Mouse (Mus musculus) brown adipose tissue, adult 24 weeks (tissue): ENCODE data around the gene Fam171a2. TPM values are rescaled to one million over a fixed set of nuclear protein-coding genes. Genes with fewer than 3 reads are reported as not detected.
A peak's percentile ranks its signal among the peaks of the same experiment; 100 is the strongest.
"Not testable (repeated sequence)": the region's sequence is repeated elsewhere in the genome, so short reads cannot be mapped to it uniquely, and the experiment has no call there.

Experiments used
- H3K27ac ChIP-seq: fragments of 200-500 bp; replicated peaks from 2 replicates; pipeline ENCODE4 v1.5.1; 2012; ENCODE audit warnings: low read depth, mild to moderate bottlenecking, low read length
- H3K4me1 ChIP-seq: fragments of 200-500 bp; 2 replicates; pipeline ENCODE4 v1.6.1; 2012; ENCODE audit warnings: low read length, mixed read lengths; ENCODE audit not compliant: control insufficient read depth, insufficient read depth, insufficient read length
- H3K4me3 ChIP-seq: fragments of 200-500 bp; 2 replicates; pipeline ENCODE4 v1.5.1; 2012; ENCODE audit warnings: low read depth, mild to moderate bottlenecking, low read length, moderate library complexity; ENCODE audit not compliant: insufficient read depth
- polyA plus RNA-seq: library from polyadenylated mRNA; stranded (reverse); fragments of >200 nt; gene quantifications from 2 replicates; pipeline ENCODE4 v1.2.4, GENCODE M21; 2012; ENCODE audit not compliant: missing spikeins, insufficient read depth, insufficient read length

The Fam171a2 gene
- polyA plus RNA-seq, 1 experiment = 1.0 TPM

GRCm38 (mm10) chr11:102415034-102415802 lies 32.3 kb downstream of the Fam171a2 start:
- no peaks in the 10 kb centered on the region for H3K4me1 ChIP-seq
- H3K4me3 ChIP-seq = no peak overlapping the region
- no peak overlapping the region for H3K27ac ChIP-seq

DNA sequence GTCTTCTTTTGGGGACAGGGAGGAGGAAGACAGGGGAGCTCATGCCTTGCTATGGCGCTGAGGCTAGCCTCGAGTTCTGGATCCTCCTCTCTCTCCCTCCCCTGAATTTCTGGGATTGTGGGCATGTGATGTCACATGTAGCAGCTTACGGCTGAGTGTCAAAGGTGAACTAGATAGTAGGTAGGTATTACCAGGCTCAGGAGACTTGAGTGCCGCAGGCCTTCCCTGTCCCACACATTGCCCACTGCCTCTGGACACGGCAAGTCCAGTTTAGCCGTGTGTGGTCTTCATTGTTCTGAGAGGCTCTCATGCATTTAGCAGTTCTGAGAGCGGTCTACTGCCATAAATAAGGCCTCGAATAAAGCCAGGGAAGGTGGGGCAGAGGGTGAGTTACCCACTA lies 34.4 kb downstream of the Fam171a2 start:
- H3K27ac ChIP-seq = no peak overlapping the region
- H3K4me1 ChIP-seq = no peaks in the 10 kb centered on the region
- no peak overlapping the region for H3K4me3 ChIP-seq

DNA sequence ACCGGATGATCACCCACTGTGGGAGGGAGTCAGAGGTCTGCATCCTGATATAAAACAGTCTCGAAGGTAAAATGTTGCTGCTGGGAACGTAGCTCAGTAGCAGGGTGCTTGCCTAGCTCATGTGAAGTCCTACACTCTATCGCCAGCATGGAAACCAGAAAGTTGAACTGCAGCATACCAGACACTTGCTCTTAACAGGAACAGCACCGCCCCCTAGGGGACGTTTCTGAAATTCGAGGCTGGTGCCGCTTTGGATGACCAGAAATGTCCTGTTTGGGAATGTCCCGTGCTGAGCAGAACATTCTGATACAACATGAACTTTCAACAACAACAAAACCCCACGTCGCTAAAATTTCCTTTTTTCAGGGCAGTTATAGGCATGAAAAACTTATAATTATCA lies 35.8 kb downstream of the Fam171a2 start:
- no peak overlapping the region for H3K27ac ChIP-seq
- H3K4me3 ChIP-seq = no peak overlapping the region
- no peaks in the 10 kb centered on the region for H3K4me1 ChIP-seq

- no peak overlapping the region for H3K4me3 ChIP-seq
- peaks cover 2% of the 10 kb centered on the region; the same call in 1 of the 2 replicates for H3K4me1 ChIP-seq
- no peak overlapping the region for H3K27ac ChIP-seq
These were observed 36.4 kb downstream of the Fam171a2 start for GRCm38 (mm10) chr11:102411061-102411460.

DNA sequence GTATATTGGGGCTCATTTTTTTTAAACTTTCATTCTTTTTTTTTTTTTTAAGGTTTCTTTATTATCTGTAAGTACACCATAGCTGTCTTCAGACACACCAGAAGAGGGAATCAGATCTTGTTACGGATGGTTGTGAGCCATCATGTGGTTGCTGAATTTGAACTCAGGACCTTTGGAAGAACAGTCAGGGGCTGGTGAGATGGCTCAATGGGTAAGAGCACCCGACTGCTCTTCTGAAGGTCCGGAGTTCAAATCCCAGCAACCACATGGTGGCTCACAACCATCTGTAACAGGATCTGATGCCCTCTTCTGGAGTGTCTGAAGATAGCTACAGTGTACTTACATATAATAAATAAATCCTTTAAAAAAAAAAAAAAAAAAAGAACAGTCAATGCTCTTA lies 37.1 kb downstream of the Fam171a2 start:
- not testable (repeated sequence) for H3K4me1 ChIP-seq, H3K4me3 ChIP-seq, H3K27ac ChIP-seq

DNA sequence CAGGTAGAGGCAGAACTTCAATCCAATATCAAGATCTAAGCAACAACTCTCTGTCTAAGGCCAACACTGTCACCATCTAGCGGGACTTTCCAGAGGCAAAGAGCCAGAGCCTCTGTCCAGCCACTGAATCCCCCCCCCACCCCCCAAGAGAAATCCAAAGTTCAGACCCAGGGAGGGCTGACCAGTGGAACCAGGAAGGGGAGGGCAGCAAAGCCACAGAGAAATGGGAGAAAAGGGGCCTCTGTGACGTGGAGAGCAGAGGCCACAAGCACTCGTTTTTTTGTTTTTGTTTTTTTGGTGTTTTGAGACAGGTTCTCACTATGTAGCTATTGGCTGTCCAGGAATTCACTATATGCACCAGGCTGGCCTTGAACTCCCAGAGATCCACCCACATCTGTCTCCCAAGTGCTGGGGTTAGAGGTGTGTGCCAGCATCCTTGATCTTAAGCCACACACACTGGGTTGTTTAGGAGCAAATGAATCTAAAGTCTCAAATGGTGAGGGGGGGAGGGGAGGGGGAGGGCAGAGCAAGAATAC lies 37.6 kb downstream of the Fam171a2 start:
- Histone ChIP-seq H3K27ac (no peak overlapping the region), H3K4me1 (peaks cover 4% of the 10 kb centered on the region; the same call in 1 of the 2 replicates), H3K4me3 (no peak overlapping the region)

DNA sequence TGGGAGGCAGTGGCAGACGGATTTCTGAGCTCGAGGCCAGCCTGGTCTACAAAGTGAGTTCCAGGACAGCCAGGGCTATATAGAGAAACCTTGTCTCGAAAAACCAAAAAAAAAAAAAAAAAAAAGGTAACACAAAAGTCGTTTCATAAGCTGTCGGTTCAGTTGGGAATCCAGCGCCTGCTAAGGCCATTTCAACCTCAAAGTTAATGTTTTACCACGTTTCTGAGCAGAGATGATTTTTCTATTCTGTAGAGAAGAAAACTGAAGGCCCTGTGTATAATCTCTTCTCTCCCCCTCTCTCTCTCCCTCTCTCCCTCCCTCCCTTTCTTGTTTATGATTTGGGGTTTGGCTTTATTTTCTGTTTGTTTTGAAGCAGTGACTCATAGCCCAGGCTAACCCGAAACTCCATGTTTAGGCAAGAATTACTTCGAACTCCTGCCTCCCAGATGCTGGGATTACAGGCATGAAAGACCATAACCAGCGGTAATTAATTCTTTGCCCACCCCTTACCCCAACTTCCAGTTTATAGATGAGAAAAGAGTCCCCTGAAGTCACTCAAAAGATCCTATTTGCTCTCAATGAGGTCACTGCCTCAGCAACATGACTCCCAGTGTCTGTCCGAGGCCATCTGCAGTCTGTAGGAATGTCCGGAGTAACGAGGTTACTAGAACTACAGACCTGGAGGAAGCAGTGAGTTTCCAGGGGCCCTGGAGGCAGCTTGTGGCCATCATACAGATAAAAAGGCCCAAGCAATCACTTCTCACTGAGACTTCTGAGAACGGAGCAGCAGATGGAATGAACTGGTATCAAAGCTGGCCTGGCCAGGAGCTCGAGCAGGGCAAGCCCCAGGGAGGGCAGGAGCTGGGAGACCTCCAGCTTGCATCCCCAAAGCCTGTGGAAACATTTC lies 38.3 kb downstream of the Fam171a2 start:
- Histone ChIP-seq H3K4me1 (peaks cover 4% of the 10 kb centered on the region; the same call in 1 of the 2 replicates), H3K27ac (peak overlapping the region; percentile 63), H3K4me3 (peak overlapping the region; percentile 25)

GRCm38 (mm10) chr11:102408344-102408876 lies 39.1 kb downstream of the Fam171a2 start:
- Histone ChIP-seq H3K4me3 (peak overlapping the region; percentile 68), H3K4me1 (peaks cover 4% of the 10 kb centered on the region; the same call in 1 of the 2 replicates)

DNA sequence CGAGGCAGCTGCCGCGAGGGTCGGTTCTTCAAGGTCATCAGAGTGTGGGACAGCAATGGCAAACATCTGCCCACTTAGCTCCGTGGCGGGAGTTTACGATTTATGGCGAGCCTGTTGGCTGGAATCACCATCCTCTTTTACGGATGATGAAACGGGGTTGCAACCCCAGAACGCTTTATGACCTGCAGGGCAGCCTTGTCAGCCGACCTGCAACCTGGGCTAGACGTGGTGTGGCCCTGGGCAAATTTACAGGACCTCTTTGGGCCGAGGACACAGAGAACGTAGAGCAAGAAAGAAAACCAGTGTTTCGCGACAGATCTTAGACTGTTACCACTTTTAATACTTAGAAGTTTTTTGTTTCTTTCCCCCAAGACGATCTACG lies 39.7 kb downstream of the Fam171a2 start, which contains the start of gene Slc25a39:
Slc25a39 (minus strand) TSS at position 113 of the 382 bp plus-strand sequence.
- H3K4me1 ChIP-seq = peaks cover 4% of the 10 kb centered on the region; the same call in 1 of the 2 replicates
- peak within 1 kb of the TSS; percentile 94 for H3K27ac ChIP-seq

More at GRCm38 (mm10) chr11:102408344-102408876, 39.1 kb downstream of the Fam171a2 start:
- H3K27ac ChIP-seq = peak overlapping the region; percentile 94

GRCm38 (mm10) chr11:102406900-102407833 lies 40.3 kb downstream of the Fam171a2 start:
- H3K4me3 ChIP-seq = peak overlapping the region; percentile 73
- peaks cover 4% of the 10 kb centered on the region; the same call in 1 of the 2 replicates for H3K4me1 ChIP-seq
- peak overlapping the region; percentile 94 for H3K27ac ChIP-seq

More for the DNA sequence above, 39.7 kb downstream of the Fam171a2 start, which contains the start of gene Slc25a39:
- H3K4me3 ChIP-seq = peak within 1 kb of the TSS; percentile 73

DNA sequence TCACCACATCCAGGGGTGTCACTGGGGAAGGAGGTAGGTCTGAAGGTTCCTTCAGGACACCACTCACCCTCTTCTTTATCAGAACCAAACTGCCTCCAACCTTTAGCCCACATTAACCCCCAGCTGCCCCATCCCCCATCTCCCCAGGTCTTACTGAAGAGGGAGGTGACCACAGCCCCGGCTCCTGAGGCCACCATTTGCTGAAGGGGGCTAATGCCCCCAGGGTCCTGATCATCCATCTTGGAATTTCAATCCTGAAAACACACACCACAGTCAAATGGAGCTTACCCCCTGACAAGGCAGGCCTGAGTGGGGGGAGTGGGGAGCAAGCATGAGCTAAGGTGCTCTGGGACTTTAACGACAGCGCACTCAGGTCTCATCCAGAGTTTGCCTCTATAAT lies 41.1 kb downstream of the Fam171a2 start:
- peak overlapping the region; percentile 73 for H3K4me3 ChIP-seq
- H3K27ac ChIP-seq = peak overlapping the region; percentile 92
- H3K4me1 ChIP-seq = peaks cover 4% of the 10 kb centered on the region; the same call in 1 of the 2 replicates

DNA sequence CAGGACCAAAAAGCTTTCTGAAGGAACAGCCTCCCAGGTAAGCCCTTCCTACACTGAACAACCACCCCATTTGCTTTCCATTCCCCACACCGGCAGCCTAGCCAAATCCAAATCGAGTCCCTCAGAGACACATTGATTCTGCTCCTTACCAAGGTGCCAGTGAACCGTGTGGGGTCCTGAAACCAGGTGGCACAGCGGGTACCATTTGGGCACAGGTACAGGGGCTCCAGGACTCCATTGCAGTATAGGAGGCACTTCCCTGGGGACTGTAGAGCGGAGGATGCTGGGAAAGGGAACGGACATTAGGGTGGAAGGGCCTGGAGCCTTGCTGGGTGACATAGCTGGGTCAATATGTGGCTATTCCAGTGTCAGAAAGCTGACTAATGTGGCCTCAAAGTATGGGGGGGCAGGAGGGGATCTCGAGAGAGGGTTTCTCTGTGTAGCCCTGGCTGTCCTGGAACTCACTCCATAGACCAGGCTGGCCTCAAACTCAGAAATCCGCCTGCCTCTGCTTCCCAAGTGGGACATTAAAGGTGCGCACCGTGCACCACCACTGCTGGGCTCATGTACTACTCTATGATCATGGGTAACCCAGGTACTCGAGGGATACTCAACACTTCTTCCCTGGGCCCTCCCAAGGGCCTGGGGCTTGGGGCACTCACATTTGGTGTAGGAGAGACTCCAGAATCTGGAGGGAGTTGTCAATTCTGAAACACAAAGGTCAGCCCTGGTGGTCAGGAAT lies 41.8 kb downstream of the Fam171a2 start:
- Histone ChIP-seq H3K27ac (peak overlapping the region; percentile 92), H3K4me1 (peaks cover 4% of the 10 kb centered on the region; the same call in 1 of the 2 replicates), H3K4me3 (peak overlapping the region; percentile 73)
